Mouse (Mus musculus) ovary, postnatal 36 days (tissue): ENCODE data around the gene Csn3.

Source experiments
- DNase-seq: peaks from one replicate; pipeline ENCODE4 v3.0.0; 2022; ENCODE audit warnings: low spot score, mixed read lengths

Csn3 gene

DNA sequence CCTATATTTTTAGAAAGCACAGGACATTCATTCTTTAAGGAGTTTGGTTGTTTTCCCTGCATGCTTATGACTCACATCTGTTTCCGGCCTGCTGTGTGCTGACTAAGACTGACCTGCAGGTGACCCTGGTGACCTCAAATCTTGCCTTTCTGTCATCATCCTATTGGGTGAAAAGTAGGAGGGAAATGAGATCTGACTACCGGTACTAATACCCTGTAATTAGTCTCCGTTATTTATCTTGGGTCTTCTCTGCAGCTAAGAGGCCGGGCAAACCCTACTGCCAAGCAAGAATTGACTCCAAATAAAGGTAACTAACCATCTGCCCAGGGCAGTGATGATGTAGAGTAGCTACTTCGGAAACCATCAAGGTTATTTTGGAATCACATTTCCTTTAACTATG is at the start of gene Csn3:
TSS of gene Csn3 (plus strand) at position 208 of the 400 bp plus-strand sequence.
- no peak for DNase-seq

DNA sequence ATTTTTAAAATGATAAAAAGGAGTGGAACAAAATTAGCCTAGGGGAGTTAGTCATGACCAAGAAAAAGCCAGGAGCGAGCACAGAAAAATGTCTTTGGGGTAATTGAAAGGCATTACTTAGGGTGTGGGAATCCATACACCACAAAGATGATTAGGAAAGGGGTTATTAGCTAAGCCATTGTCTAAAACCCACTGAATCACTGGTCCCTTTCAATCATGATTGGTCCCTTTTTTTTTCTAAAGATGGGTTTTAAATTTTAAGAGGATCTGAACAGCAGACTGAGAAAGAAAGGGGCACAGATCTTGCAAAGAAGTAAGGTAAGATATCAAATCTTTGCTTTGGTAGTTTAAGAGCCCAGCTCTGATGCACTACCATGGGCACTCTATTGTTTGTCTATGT is 40.6 kb upstream of the Csn3 start, which contains the start of gene Odam:
TSS of gene Odam (plus strand) at position 301 of the 400 bp plus-strand sequence.
- DNase-seq: no peak

DNA sequence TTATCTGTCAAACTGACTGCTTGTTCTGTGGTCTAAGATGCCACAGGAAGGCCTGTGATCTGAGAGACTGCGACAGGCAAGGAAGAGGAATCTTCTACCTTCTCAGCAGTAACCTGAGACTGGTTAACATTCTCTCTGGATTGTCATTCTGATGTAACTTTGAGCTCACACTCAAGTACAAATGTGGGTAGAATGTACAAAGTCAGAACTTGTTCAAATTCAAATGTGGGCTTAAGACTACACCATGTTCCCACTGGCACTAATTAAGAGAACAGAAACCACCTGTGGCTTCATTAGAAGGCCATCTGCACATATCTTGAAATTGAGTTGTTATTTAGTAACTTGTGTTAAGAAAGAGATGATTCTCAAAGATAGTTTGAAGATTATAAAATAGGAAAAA is 6.2 kb downstream of the Csn3 start:
- no peak for DNase-seq

DNA sequence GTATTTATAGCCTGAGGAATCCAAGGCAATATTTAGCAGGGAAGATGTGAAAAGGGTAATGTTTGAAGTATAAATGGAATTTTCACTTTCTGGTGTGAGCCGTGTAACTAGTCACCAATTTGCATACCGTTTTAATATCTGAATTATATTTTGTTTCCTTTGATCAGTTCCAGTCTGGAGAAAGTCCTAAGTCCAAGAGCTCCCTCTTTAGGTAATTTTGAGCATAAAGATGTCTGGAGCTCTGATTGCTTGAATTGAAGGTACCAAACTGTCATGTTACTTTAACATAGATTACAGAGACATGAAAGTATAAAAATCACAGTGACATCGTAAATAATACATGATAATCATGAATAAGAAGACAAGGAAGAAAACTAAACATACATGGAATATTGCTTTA is 15.4 kb downstream of the Csn3 start:
- DNase-seq: no peak

DNA sequence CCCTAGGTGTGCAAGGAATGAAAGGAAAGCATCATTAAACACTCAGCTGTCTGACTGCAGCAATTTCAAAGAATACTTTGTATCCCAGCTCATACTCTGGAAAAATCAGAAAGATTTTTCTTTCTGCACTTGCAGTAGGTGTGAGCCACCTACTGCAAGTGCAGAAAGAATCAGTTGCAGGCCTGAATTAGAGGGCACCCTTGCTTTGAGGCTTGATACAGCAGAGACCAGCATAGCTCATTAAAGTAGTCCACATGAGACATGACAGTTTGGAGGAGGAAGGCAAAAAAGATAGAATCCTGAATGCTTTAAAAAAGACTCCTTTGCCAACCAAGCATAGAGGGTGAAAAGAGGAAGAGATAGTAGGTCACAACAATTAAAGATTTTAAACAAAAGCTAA is 17.1 kb downstream of the Csn3 start:
- DNase-seq: no peak

DNA sequence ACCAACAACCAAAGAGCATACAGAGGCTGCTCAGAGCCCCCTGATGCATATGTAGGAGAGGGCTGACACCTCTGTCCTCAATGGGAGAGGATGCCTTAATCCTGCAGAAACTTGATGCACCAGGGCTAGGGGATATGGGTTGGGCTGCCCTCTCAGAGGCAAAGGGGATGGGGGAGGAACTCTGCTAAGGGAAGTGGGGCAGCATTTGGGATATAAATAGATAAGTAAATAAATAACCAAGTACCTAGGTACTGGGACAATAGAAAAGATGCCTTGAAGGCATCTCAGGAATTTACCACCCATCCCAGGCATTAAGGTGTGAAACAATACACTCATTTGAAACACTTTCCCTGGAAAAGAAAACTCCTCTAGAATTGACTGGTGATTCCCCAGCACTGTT is 26.5 kb downstream of the Csn3 start:
- no peak for DNase-seq

DNA sequence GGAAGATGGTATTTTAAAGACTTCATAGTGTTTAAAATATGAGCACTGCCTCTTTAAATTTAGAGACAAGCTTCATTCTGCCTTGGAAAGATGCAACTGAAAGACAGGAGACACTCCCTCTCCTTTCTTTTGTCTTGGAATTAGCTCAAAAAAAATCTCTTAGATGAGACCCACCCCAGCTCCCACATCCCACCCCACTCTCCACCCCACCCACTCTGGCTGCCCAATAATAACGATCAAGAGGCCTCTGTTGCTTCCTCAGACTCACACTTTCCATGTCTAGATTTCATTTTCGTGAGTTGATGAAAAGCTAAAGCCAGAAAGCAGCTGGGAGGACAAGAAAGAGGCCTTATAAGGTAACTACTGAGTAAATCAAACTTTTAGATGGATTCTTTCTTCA is 43.8 kb downstream of the Csn3 start, which contains the start of the genes 2310003L06Rik and Gm28434:
TSS of gene 2310003L06Rik (plus strand) at position 259 of the 400 bp plus-strand sequence.
TSS of gene Gm28434 (plus strand) at position 317 of the 400 bp plus-strand sequence.
- no peak for DNase-seq

DNA sequence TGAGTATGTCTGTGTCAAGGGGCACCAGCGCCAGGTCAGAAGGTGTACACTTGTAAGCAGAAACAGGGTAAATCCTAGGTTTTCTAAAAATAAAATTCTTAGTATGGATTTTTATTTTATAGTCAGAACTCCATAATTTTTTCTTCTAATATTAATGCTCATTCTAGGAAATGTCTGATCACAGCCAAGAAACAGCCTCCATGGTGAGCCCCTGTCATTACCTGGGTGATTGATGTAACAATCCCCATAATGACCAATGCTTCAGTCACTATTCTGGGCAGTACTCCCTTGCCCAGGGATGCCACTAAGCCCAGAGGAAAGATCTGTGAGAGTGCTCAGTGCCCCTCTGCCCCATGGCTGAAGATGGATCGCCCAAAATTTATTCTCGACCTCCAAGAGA is 53.8 kb downstream of the Csn3 start, which contains the start of gene Cabs1:
TSS of gene Cabs1 (plus strand) at position 301 of the 400 bp plus-strand sequence.
- no peak for DNase-seq
